Mouse (Mus musculus) cerebellum, adult 11-12 months (tissue): ENCODE data around the gene Cnot1.
"Not testable (repeated sequence)": the region's sequence is repeated elsewhere in the genome, so short reads cannot be mapped to it uniquely, and the experiment has no call there.

Experiments
- DNase-seq: peaks from one replicate; pipeline ENCODE4 v3.0.0; 2022

Gene Cnot1

GRCm38 (mm10) chr8:95816044-95816708, 8.9 kb upstream of the Cnot1 start:
- DNase-seq, result no peak

DNA sequence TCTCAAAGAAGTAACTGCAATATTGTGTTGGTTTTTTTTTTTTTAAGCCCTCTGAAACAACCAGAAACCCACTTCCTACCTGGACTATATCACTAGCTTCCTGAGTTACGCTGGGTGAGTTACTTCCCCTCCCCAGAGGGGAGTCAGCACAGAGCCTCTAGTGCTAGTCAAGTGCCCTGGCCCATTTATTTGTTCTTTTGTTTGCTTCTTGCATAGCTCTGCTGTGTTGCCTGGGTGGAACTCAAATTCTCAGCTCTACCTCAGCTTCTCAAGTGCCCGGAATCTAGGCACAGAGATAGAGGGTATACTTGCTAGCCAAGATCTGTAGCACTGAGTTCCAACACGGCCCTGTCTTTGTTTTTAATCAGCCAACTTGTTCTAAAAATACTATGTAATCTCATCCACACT, 2.9 kb upstream of the Cnot1 start:
- no peak for DNase-seq

- DNase-seq, result no peak
These were observed 1.9 kb upstream of the Cnot1 start for GRCm38 (mm10) chr8:95809116-95809515.

GRCm38 (mm10) chr8:95808631-95809030, 1.4 kb upstream of the Cnot1 start:
- peak; percentile 55 for DNase-seq

DNA sequence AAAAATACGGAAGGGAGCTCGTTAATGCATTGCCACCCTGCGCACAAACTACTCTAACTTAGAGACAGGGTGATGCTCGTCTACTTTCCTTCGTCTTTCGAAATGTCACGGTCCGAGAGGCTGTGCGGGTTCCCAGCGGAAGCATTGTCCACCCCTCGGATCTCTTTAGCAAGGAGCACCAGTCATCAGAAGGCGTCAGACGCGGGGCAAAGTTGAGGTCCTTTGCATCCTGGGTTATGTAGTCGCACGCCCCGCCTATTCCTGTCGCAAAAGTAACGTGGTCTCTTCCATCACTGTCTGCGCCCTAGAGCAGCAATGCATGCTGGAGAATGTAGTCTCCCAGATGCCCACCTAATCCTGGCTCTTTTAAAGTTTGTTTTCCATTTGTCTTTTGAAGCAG, 597 bp upstream of the Cnot1 start:
- DNase-seq, result peak; percentile 93

DNA sequence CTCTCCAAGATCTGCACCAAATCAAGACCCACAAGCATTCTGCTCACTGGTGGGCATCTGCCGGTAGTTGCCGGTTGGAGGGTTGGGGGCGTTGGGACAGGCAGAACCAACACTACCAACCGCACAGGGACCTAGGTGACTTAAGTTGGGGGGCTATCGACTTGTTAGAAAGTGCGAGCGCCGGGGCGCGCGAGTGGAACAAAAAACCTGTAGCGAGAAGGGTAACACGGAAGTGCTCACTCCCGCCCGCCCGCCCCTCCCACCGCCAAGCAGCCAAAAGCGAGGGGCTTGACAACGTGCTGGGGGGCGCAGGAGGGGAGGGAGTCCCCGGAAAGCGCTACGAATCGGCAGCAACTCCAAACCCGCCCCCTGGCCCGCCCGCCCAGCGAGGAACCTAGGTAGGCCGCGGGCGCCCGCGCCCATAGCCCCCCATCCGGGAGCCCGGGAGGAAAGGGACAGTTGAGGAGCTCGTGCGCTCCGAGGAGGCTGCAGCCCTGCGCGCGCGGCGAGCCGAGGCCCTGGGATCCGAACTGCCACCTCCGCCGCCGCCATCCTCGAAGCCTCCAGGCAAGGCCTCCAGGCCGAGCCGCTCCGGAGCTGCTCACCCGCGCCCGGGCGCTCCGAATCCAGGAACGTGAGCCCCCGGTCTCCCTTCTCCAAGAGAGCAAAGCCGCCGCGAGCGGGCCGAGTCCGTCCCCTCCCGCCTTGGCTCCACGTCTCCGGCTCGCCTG, 638 bp downstream of the Cnot1 start:
- DNase-seq, result peak; percentile 50

- DNase-seq, result no peak
These were observed 1.8 kb downstream of the Cnot1 start for GRCm38 (mm10) chr8:95805482-95805881.

- DNase-seq, result no peak
These were observed 5.0 kb downstream of the Cnot1 start for GRCm38 (mm10) chr8:95802231-95802630.

- DNase-seq, result no peak
These were observed 5.7 kb downstream of the Cnot1 start for GRCm38 (mm10) chr8:95801476-95802064.

GRCm38 (mm10) chr8:95800353-95800752, 6.9 kb downstream of the Cnot1 start:
- DNase-seq, result no peak

GRCm38 (mm10) chr8:95799891-95800290, 7.4 kb downstream of the Cnot1 start:
- DNase-seq, result no peak

DNA sequence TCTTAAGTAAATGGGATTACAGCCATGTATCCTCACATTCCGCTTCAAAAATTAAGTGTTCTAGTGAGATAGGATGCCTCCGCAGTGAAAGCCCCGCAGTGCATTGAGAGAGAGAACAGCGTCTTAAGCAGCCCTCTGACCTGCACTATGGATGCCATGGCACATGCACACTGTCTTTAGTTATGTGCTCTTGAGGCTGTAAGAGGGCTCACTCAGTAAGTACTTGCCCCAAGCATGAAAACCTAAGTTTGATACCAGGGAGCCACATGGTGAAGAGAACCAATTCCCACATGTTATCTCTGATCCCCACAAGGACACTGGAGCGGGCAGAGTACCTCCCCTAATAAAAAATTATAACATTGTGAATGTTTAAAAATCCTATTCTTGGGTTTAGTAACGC, 8.1 kb downstream of the Cnot1 start:
- DNase-seq, result no peak

DNA sequence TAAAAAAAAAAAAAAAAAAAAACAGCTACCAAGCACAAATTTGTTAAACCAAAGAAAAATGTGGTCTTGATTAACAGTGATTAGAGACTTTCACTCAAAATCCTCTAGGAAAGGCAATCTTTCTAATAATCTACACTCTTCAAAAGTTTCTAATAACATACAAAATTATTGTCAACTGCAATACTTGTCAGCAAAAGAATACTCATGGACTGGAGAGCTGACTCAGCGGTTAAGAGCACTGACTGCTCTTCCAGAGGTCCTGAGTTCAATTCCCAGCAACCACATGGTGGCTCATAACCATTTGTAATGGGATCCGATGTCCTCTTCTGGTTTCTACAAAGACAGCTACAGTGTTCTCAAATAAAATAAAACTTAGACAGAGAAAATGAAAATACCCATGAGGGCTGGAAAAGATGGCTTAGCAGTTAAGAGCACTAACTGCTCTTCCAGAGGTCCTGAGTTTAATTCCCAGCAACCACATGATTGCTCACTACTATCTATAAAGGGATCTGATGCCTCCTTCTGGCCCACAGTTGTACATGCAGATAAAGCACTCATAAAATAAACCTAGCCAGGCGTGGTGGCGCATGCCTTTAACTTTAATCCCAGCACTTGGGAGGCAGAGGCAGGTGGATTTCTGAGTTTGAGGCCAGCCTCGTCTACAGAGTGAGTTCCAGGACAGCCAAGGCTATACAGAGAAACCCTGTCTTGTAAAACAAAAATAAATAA, 11.8 kb downstream of the Cnot1 start:
- not testable (repeated sequence) for DNase-seq

GRCm38 (mm10) chr8:95785591-95785990, 21.7 kb downstream of the Cnot1 start:
- no peak for DNase-seq

DNA sequence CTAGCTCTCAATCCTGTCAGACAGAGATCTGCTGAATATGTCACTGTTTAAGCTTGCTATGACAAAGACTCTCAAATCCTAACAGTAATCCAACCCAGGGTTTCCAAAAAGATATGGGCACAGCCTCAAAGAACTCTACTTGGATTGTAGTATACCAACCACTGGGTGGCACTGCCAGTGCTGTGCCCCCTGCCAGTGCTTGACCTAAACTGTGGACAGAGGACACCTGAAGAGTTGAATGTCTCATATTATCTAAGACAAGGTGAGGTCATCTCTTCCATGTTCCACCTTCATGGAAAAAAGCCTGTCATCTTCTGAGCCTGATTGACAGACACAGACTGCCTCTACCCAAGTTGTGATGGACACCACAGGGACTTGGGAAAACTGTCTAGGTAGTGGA, 24.6 kb downstream of the Cnot1 start:
- no peak for DNase-seq

DNA sequence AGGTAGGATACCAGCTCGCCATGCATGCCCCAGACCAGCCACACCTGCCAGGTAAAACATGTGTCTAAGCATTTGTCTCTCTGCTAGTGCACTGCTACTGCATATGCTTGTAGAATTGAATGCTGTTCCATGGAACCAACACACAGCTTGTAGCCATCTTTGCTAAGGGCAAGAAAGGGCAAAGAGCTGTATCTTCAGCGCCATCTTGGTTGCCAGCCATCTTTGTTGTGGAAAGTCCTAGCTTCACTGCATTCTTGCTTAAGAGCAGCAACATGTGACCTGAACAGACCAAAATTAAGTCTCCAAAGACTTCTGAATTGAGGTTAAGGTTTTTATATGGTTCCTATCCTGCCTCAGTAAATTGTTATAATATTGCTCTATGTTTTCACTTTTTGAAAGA, 25.5 kb downstream of the Cnot1 start:
- DNase-seq, result no peak

- no peak for DNase-seq
These were observed 26.2 kb downstream of the Cnot1 start for GRCm38 (mm10) chr8:95781085-95781484.

GRCm38 (mm10) chr8:95764133-95764532, 43.1 kb downstream of the Cnot1 start:
- DNase-seq, result no peak

DNA sequence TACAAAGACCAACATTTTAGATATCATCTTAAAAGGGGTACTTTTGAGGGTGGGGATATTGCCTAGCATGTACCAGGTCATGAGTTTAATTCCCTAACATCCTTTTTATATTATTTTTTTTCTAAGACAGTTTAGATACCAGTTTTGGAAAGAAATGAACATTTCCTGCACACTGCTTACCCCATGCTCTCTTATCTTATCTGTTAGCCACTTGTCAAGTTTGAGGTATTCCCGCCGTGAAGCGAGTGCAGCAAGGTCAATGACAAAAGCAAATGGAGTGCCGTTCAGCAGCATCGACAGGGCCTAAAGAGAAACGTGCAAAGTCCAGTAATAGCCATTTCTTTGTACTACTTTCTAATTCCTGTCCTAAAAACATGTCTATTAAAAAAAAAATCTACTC, 46.9 kb downstream of the Cnot1 start:
- no peak for DNase-seq

- no peak for DNase-seq
These were observed 55.3 kb downstream of the Cnot1 start for GRCm38 (mm10) chr8:95751924-95752323.

- no peak for DNase-seq
These were observed 59.2 kb downstream of the Cnot1 start for GRCm38 (mm10) chr8:95748028-95748427.

DNA sequence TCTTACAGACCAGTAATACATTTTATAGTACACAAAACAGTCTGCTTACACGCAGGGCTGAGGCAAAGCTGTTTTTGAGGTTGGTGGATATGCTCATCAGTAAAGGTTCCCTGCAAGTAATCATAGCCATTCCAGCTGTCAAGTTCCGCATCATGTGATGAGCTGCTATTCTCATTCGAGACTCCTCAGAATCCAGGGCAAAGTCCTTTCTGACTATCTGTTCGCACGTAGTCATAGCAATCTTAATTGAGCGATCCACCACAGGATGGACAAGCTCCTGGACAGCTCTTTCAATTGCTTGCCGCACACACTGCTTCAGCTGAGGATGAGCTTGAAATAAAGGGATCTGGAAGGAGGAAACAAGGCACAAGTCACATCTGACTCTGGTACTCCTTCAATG, 65.5 kb downstream of the Cnot1 start:
- DNase-seq, result no peak

DNA sequence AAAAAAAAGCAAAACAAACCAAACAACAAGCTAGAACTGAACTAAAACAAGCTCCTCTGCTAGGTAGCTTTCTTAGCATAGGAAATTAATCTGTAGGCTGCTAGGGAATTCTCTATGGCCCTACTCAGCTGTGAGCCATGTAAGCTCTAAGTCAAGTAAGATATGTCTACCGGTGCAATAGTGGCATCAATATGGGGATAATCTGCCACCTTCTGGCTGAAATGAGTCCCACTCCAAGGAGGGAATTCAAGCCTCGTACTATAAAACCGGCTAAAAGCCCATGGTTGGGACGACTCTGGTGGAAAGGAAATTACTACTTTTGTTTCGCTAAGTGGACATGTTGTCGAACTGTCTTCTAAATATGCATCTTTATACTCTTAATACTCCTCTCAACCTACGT, 68.7 kb downstream of the Cnot1 start:
- DNase-seq, result no peak

DNA sequence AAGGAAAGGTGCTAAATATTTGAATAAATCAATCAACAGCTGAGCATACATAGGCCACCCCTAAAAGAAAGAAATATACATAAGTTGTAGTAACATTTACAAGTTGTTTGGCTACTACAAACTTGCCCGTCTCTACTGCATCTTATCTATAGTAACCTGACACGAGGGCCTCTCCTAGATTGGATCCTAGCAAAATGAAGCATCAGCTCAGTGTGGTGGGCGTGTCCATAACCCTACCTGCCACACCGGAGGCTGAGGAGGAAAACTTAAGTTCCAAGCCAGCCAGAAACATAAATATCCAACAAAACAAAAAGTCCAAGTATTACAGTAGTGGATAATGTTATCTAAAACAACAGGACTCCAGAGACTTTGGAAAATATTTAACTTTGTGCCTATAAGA, 79.6 kb downstream of the Cnot1 start:
- DNase-seq, result no peak
